Mouse (Mus musculus) heart, postnatal 4 days (tissue): ENCODE results near the gene Baz1a. TPM values are rescaled to one million over a fixed set of nuclear protein-coding genes. Genes with fewer than 3 reads are reported as not detected.

Source experiments
- DNase-seq: peaks from one replicate; pipeline ENCODE4 v3.0.0; 2021
- total RNA-seq, 2 experiments: library from RNA; stranded (reverse); gene quantifications; 2 replicates each; pipeline ENCODE4 v1.2.3; 2021

The Baz1a gene
- total RNA-seq, 2 experiments from 2014 or later: 15.0 to 16.5 TPM

GRCm38 (mm10) chr12:54850551-54850950 lies 163.6 kb downstream of the Baz1a start:
- DNase-seq: no peak

- DNase-seq: no peak
Measured at GRCm38 (mm10) chr12:54844415-54844814, 169.7 kb downstream of the Baz1a start.

Other genes starting within 250 kb of the Baz1a start
- 10 to 100 TPM; 56.4 TPM for gene Snx6, start 218.6 kb downstream of the Baz1a start, total RNA-seq
- 100 to 1,000 TPM; 509 to 516 TPM for gene Cfl2, start 151.5 kb downstream of the Baz1a start, total RNA-seq
- gene Gm20403, start 27.8 kb downstream of the Baz1a start, total RNA-seq: not detected
- 10 to 100 TPM in 1 of 2 experiments, 1 to 10 TPM in 1; 8.8 to 10.2 TPM for gene 2700097O09Rik, start 65.8 kb upstream of the Baz1a start, total RNA-seq
- gene Srp54a, start 65.9 kb upstream of the Baz1a start, total RNA-seq: 100 to 1,000 TPM in 1 of 2 experiments, 10 to 100 TPM in 1; 94.3 to 101 TPM
- gene Fam177a, start 110.1 kb upstream of the Baz1a start, total RNA-seq: 10 to 100 TPM; 11.0 to 15.0 TPM
- 10 to 100 TPM; 38.6 to 43.3 TPM for gene Srp54b, start 140.8 kb upstream of the Baz1a start, total RNA-seq
- 1 to 10 TPM in 1 of 2 experiments, not detected in 1; 4.7 TPM for gene 1700047I17Rik2, start 185.2 kb upstream of the Baz1a start, total RNA-seq
- gene Srp54c, start 215.8 kb upstream of the Baz1a start, total RNA-seq: 10 to 100 TPM; 27.2 to 31.5 TPM